Mouse (Mus musculus): ENCODE data around the gene Rpl4. TPM values are rescaled to one million over a fixed set of nuclear protein-coding genes. Genes with fewer than 3 reads are reported as not detected.
"Not testable (repeated sequence)": the region's sequence is repeated elsewhere in the genome, so short reads cannot be mapped to it uniquely, and the experiment has no call there.

Gene Rpl4
- 1,104 and 1,145 TPM in 2 replicates for polyA plus RNA-seq (2015; fragmentation: Nextera tagmentation; extraction: Ambion mirVana)

DNA sequence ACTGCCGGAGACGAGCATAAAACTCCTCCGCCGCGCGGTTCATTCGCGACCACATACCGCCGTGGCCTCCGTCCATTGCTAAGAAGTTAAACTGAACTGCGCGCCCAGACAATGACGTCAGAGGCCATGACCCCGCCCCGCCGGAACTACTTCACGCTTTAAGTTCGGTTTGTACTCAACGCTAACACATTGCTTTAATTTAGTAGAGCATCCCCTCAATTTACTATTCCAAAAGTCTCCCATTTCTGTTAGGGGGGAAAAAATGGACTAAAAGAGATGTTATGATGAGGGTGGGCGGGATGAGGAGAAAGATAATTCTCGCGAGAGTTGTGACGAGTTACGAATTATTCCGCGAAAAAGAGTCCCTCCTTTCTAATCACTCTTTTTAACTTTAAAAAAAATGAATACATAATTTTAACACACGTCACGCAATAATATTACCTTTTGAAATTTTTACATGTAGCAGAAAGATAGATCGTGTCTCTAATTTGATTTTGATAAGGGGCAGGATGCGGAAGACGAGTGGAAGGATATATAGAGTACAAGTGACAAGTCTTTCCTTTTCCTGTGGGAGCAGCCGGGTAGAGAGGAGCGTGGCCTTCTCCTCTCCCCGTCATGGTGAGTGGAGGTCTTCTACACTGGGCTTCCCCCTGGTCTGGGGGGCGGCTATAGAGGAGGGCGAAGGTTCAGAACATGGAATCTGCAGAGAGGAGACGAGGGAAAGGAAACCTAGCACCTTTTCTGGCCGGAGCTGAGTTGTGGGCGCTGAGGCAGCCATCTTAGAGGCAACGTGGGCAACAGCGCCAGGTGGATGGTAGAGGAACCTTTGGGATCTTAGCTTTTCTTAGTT is at the start of gene Rpl4, which contains the start of gene Zwilch:
TSS of gene Rpl4 (plus strand) at position 560 of the 850 bp plus-strand sequence.
TSS of gene Zwilch (minus strand) at position 289 of the 850 bp plus-strand sequence.
- Histone ChIP-seq H3K27me3 (ENCODE audit: control insufficient read depth, insufficient read depth, low read length) (no peaks in the 10 kb centered on the region), H3K4me2 (ENCODE audit: low read depth, low read length) (peak within 1 kb of the TSS; percentile 95), H3K9me3 (replicated peaks; ENCODE audit: control insufficient read depth, low read length) (no peaks in the 10 kb centered on the region), H3K36me3 (ENCODE audit: control insufficient read depth, insufficient read depth, low read length) (peaks cover 27% of the 10 kb centered on the region), H3K4me1 (ENCODE audit: control insufficient read depth, insufficient read depth, low read length) (peaks cover 13% of the 10 kb centered on the region), H3K27ac (ENCODE audit: low read length) (peak within 1 kb of the TSS; percentile 97), H3K4me3 (replicated peaks; ENCODE audit: low read length) (peak within 1 kb of the TSS; percentile 99), H3K9ac (ENCODE audit: low read length) (peak within 1 kb of the TSS; percentile 96)
- peak; percentile 88 for ATAC-seq (ENCODE audit: insufficient read depth, low FRiP score)
- under 1% methylated on average over 42 of the region's 42 CpGs for WGBS

DNA sequence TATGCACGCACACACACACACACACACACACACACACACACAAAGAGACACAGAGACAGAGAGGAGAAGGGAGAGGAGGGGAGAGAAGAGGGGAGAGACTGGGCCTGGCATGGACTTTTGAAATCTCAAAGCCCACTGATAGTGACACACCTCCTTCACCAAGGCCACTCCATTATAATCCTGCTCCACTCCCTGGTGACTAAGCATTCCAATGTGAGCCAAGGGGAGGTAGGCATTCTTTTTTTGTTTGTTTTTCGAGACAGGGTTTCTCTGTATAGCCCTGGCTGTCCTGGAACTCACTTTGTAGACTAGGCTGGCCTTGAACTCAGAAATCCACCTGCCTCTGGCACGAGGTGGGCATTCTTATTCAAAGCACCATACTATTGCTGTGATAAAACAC is 48.3 kb upstream of the Rpl4 start:
- not testable (repeated sequence) for H3K9me3 ChIP-seq (replicated peaks; ENCODE audit: control insufficient read depth, low read length); H3K9ac ChIP-seq (ENCODE audit: low read length); H3K4me2 ChIP-seq (ENCODE audit: low read depth, low read length); H3K4me3 ChIP-seq (replicated peaks; ENCODE audit: low read length); H3K4me1 ChIP-seq (ENCODE audit: control insufficient read depth, insufficient read depth, low read length); H3K27me3 ChIP-seq (ENCODE audit: control insufficient read depth, insufficient read depth, low read length); H3K36me3 ChIP-seq (ENCODE audit: control insufficient read depth, insufficient read depth, low read length)
- ATAC-seq (ENCODE audit: insufficient read depth, low FRiP score), result peak; percentile 81; the same call in 1 of the 2 replicates
- WGBS, result 55% methylated on average over 3 of the region's 3 CpGs
- H3K27ac ChIP-seq (ENCODE audit: low read length), result peak overlapping the region; percentile 62

DNA sequence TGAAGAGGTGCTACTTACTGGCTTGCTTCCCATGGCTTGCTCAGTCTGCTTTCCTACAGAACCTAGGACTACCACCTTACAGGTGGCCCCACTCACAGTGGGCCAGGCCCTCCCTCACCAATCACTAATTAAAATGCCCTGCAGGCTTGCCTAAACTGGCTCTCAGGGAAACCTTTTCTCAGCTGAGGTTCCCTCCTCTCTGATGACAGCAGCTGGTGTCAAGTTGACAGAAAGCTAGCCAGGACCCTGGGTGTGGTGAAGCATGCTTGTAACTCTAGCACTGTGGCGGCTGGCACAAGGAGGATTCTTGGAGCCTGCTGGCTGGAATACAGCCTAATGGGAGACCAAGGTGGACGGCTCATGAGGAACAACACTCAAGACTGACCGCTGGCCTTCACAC is 47.9 kb upstream of the Rpl4 start:
- no peak overlapping the region for H3K4me3 ChIP-seq (replicated peaks; ENCODE audit: low read length)
- H3K9ac ChIP-seq (ENCODE audit: low read length), result no peak overlapping the region
- no peaks in the 10 kb centered on the region for H3K9me3 ChIP-seq (replicated peaks; ENCODE audit: control insufficient read depth, low read length)
- H3K27me3 ChIP-seq (ENCODE audit: control insufficient read depth, insufficient read depth, low read length), result no peaks in the 10 kb centered on the region
- 0 out of 2 replicates have a peak, but pooled peaks cover 6% of the 10 kb centered on the region for H3K4me1 ChIP-seq (ENCODE audit: control insufficient read depth, insufficient read depth, low read length)
- ATAC-seq (ENCODE audit: insufficient read depth, low FRiP score), result no peak
- H3K36me3 ChIP-seq (ENCODE audit: control insufficient read depth, insufficient read depth, low read length), result no peaks in the 10 kb centered on the region
- H3K4me2 ChIP-seq (ENCODE audit: low read depth, low read length), result no peak overlapping the region
- peak overlapping the region; percentile 62 for H3K27ac ChIP-seq (ENCODE audit: low read length)
- 47% methylated on average over 3 of the region's 3 CpGs for WGBS

DNA sequence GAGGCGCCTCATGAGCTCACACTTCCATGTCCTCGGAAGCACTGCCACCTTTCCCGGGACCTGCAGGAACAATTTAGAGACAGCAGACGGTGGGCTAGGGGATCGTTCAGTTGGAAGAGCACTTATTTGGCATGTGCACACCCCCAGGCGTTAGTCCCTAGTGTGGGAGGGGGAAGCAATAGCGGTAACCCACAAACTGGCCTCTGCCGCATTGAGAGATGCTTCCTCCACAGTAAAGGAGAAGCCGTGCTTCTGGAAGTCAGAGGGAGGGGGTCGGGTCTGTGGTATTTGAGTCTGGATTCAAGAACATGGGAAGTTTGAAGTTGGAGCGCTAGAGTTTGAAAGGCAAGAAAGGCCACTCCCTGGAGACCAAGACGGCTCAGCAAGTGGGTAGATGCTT is 47.1 kb upstream of the Rpl4 start:
- no peaks in the 10 kb centered on the region for H3K9me3 ChIP-seq (replicated peaks; ENCODE audit: control insufficient read depth, low read length)
- ATAC-seq (ENCODE audit: insufficient read depth, low FRiP score), result no peak
- no peaks in the 10 kb centered on the region for H3K36me3 ChIP-seq (ENCODE audit: control insufficient read depth, insufficient read depth, low read length)
- no peak overlapping the region for H3K4me2 ChIP-seq (ENCODE audit: low read depth, low read length)
- no peak overlapping the region for H3K4me3 ChIP-seq (replicated peaks; ENCODE audit: low read length)
- no peak overlapping the region for H3K9ac ChIP-seq (ENCODE audit: low read length)
- H3K4me1 ChIP-seq (ENCODE audit: control insufficient read depth, insufficient read depth, low read length), result 0 out of 2 replicates have a peak, but pooled peaks cover 6% of the 10 kb centered on the region
- 56% methylated on average over 12 of the region's 12 CpGs for WGBS
- H3K27me3 ChIP-seq (ENCODE audit: control insufficient read depth, insufficient read depth, low read length), result no peaks in the 10 kb centered on the region
- H3K27ac ChIP-seq (ENCODE audit: low read length), result no peak overlapping the region

DNA sequence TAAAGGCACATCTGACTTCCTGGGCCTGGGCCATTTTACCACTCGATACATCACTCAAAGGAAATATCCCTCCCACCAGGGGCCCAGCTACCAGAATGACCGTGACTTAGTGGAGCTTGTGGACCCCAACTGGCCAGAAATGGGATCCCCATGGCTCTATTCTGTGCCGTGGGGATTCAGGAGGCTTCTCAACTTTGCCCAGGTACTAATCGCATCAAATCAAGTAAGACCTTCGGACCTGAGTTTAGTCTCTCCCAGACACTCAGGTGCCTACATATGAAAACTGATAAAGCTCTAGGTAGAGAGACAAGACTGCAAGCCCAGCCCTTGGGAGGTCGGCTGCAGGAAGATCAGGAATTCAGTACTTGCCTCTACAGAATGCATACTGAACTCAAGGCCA is 41.6 kb upstream of the Rpl4 start:
- Histone ChIP-seq H3K36me3 (ENCODE audit: control insufficient read depth, insufficient read depth, low read length) (no peaks in the 10 kb centered on the region), H3K4me1 (ENCODE audit: control insufficient read depth, insufficient read depth, low read length) (no peaks in the 10 kb centered on the region), H3K27ac (ENCODE audit: low read length) (no peak overlapping the region), H3K4me3 (replicated peaks; ENCODE audit: low read length) (no peak overlapping the region), H3K9ac (ENCODE audit: low read length) (no peak overlapping the region), H3K9me3 (replicated peaks; ENCODE audit: control insufficient read depth, low read length) (no peaks in the 10 kb centered on the region), H3K27me3 (ENCODE audit: control insufficient read depth, insufficient read depth, low read length) (no peaks in the 10 kb centered on the region), H3K4me2 (ENCODE audit: low read depth, low read length) (no peak overlapping the region)
- ATAC-seq (ENCODE audit: insufficient read depth, low FRiP score), result no peak
- 75% methylated on average over 6 of the region's 6 CpGs for WGBS

DNA sequence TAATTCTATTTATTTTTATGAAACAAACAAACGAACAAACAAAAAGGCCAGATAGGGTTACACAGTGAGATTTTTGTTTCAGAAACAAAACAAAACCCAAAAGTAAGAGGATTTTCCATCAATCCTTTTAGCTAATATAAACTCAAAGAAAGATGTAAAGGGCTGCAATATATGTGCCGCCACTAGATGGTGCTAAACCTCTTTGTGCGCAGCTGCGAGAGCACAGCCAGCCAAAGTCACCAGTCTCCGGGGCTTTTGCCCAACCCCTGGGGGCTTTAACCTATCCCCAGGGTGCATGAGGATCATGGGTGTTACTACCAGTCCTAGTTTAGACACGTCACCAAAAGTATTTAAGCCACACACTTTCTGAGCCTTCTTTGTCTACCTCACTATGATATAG is 34.3 kb upstream of the Rpl4 start:
- not testable (repeated sequence) for H3K36me3 ChIP-seq (ENCODE audit: control insufficient read depth, insufficient read depth, low read length); H3K9me3 ChIP-seq (replicated peaks; ENCODE audit: control insufficient read depth, low read length); H3K27me3 ChIP-seq (ENCODE audit: control insufficient read depth, insufficient read depth, low read length); ATAC-seq (ENCODE audit: insufficient read depth, low FRiP score); H3K9ac ChIP-seq (ENCODE audit: low read length); H3K4me2 ChIP-seq (ENCODE audit: low read depth, low read length); H3K27ac ChIP-seq (ENCODE audit: low read length); H3K4me1 ChIP-seq (ENCODE audit: control insufficient read depth, insufficient read depth, low read length); H3K4me3 ChIP-seq (replicated peaks; ENCODE audit: low read length)
- WGBS, result 6% methylated on average over 6 of the region's 6 CpGs

DNA sequence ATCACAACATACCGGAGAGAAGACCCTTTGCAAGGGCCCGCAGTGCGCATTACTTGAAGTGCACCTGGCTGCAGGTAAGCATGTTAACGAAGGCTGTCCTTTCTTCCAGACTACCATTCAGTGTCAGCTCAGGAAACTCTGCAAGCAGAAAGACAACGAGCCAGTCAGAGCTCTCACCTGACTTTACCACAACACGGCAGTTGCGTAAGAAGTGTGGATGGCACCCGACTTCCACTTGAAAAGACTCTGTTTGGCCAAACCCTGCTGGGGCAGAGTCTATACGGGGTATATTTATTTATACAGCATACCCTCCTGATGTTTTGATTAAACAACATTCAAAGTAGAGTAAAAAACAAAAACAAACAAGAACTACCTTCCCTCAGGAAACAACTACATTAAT is 33.3 kb upstream of the Rpl4 start:
- Histone ChIP-seq H3K4me3 (replicated peaks; ENCODE audit: low read length) (no peak overlapping the region), H3K9ac (ENCODE audit: low read length) (no peak overlapping the region), H3K4me1 (ENCODE audit: control insufficient read depth, insufficient read depth, low read length) (no peaks in the 10 kb centered on the region), H3K27ac (ENCODE audit: low read length) (no peak overlapping the region), H3K36me3 (ENCODE audit: control insufficient read depth, insufficient read depth, low read length) (peaks cover 8% of the 10 kb centered on the region), H3K9me3 (replicated peaks; ENCODE audit: control insufficient read depth, low read length) (no peaks in the 10 kb centered on the region), H3K27me3 (ENCODE audit: control insufficient read depth, insufficient read depth, low read length) (no peaks in the 10 kb centered on the region), H3K4me2 (ENCODE audit: low read depth, low read length) (no peak overlapping the region)
- ATAC-seq (ENCODE audit: insufficient read depth, low FRiP score), result no peak
- WGBS, result 87% methylated on average over 9 of the region's 9 CpGs

DNA sequence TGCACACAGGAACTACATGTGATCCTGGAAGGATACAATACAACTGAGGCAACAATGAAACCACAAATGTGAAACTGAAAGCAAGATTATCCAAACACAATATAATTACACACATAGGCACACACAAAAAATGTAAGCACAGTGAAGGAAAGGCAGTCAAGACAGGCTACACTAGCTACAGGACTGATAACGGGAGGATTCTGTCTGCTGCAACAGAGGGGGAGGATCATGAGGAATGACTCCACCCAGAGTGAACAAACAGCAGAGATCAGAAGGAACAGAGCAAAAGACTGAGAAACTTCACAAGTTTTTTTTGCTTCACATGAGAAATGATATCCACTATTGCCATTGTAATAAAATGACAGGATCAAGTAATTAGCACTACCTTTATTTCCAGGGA is 16.5 kb upstream of the Rpl4 start:
- no peak overlapping the region for H3K9ac ChIP-seq (ENCODE audit: low read length)
- H3K4me1 ChIP-seq (ENCODE audit: control insufficient read depth, insufficient read depth, low read length), result no peaks in the 10 kb centered on the region
- H3K4me2 ChIP-seq (ENCODE audit: low read depth, low read length), result no peak overlapping the region
- peaks cover 5% of the 10 kb centered on the region for H3K36me3 ChIP-seq (ENCODE audit: control insufficient read depth, insufficient read depth, low read length)
- H3K4me3 ChIP-seq (replicated peaks; ENCODE audit: low read length), result no peak overlapping the region
- H3K27me3 ChIP-seq (ENCODE audit: control insufficient read depth, insufficient read depth, low read length), result no peaks in the 10 kb centered on the region
- H3K27ac ChIP-seq (ENCODE audit: low read length), result no peak overlapping the region
- no peak for ATAC-seq (ENCODE audit: insufficient read depth, low FRiP score)
- H3K9me3 ChIP-seq (replicated peaks; ENCODE audit: control insufficient read depth, low read length), result no peaks in the 10 kb centered on the region
- 80% methylated on average over 1 of the region's 1 CpGs for WGBS

DNA sequence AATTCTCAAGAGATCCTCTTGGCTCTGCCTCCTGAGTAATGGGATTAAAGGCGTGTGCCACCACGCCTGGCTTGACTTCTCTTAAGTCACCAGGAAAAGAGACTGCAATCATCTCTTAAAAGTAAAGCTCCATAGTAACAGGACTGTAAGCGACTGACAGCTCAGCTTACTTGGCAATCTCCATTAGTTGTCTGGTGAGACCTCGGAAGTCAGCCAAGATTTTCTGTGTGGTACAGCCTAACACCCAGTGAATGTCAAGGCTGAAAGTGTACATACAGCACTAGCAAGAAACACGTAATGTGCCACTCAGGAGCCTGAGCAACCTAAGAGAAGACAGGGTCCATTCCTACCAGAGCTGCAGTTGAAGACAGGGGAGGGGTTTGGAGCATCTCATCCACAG is 12.7 kb upstream of the Rpl4 start:
- Histone ChIP-seq H3K27me3 (ENCODE audit: control insufficient read depth, insufficient read depth, low read length) (no peaks in the 10 kb centered on the region), H3K4me3 (replicated peaks; ENCODE audit: low read length) (no peak overlapping the region), H3K9me3 (replicated peaks; ENCODE audit: control insufficient read depth, low read length) (no peaks in the 10 kb centered on the region), H3K4me2 (ENCODE audit: low read depth, low read length) (no peak overlapping the region), H3K36me3 (ENCODE audit: control insufficient read depth, insufficient read depth, low read length) (peaks cover 8% of the 10 kb centered on the region), H3K27ac (ENCODE audit: low read length) (no peak overlapping the region), H3K4me1 (ENCODE audit: control insufficient read depth, insufficient read depth, low read length) (no peaks in the 10 kb centered on the region), H3K9ac (ENCODE audit: low read length) (no peak overlapping the region)
- 90% methylated on average over 5 of the region's 5 CpGs for WGBS
- no peak for ATAC-seq (ENCODE audit: insufficient read depth, low FRiP score)

Measured in stomach, embryonic 16.5 days (tissue).